Mouse (Mus musculus): ENCODE data around the gene Slc12a1. TPM values are rescaled to one million over a fixed set of nuclear protein-coding genes. Genes with fewer than 3 reads are reported as not detected.

Gene Slc12a1
- total RNA-seq, 1 experiment from 2014 or later, result under 0.01 TPM

DNA sequence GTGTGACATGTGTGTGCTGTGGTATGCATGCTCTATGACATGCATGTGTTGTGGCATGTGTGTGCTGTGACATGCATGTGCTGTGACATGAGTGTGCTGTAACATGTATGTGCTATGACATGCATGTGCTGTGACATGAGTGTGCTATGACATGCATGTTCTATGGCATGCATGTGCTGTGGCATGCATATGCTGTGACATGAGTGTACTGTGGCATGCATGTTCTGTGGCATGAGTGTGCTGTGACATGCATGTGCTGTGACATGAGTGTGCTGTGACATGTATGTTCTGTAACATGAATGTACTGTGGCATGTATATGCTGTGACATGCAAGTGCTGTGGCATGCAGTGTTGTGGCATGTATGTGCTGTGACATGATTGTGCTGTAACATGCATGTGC lies 40.6 kb downstream of the Slc12a1 start:
- ATAC-seq (replicated peaks; ENCODE audit: low read depth, poor library complexity, severe bottlenecking), result no peak

DNA sequence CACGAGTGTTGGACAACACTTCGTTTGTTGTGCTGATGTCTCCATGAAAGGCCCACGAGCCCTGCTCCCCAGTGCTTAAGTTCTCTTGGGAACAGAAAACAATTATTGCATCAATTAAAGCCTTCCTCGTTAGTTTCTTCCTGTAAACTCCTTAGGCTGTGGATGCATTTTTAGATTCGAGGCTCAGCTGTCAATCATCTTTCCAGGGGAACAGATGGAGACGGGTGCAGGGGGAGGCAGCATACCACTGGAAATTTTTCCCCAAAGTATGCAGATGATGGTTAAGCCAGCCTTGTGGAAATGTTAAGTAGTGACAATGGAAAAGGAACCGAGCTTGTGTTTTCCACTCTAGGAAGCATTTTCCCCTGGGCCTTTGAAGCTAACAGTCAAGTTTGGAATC lies 44.5 kb downstream of the Slc12a1 start:
- ATAC-seq (replicated peaks; ENCODE audit: low read depth, poor library complexity, severe bottlenecking), result no peak

GRCm38 (mm10) chr2:125208894-125209596 lies 56.7 kb downstream of the Slc12a1 start:
- ATAC-seq (replicated peaks; ENCODE audit: low read depth, poor library complexity, severe bottlenecking), result no peak

- ATAC-seq (replicated peaks; ENCODE audit: low read depth, poor library complexity, severe bottlenecking), result no peak
Measured at GRCm38 (mm10) chr2:125211831-125212510, 59.7 kb downstream of the Slc12a1 start.

DNA sequence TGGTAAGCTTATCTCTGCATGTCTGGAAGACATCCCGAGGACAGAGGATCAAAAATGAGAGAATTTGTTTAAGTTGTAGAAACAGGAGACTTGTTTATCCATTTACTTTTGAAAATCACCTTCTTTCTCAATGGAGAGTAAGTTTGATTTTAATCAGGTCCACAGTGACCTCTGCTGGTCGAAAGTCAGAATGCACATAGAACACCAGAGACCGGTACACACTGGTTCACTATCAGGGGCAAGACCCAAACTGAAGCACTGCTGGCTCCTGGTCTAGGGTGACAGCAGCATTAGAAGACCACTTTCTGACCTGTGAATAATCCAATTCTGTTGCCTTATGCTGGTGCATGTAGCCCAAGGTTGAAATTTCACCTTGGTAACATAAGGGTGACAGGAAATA lies 62.3 kb downstream of the Slc12a1 start:
- peak; percentile 90 for ATAC-seq (replicated peaks; ENCODE audit: low read depth, poor library complexity, severe bottlenecking)

- no peak for ATAC-seq (replicated peaks; ENCODE audit: low read depth, poor library complexity, severe bottlenecking)
Measured at GRCm38 (mm10) chr2:125217286-125217685, 65.0 kb downstream of the Slc12a1 start.

DNA sequence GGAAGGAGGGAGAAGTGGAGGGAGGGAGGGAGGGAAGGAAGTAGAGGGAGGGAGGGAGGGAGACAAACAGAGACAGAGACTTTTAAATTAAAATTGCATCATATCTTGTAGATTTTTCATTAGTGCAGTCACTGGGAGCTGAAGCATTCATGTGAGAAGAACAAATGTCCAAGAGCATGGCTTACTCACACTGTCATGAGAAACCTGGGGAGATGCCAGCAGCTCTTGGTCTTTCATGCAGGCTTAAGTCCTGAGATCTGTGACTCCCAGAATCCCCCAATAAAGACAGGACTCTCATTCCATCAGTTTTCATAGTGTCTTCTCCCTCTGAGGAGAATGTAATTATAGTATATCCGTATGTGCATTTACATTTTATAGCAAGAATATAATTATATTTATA lies 66.3 kb downstream of the Slc12a1 start:
- no peak for ATAC-seq (replicated peaks; ENCODE audit: low read depth, poor library complexity, severe bottlenecking)

DNA sequence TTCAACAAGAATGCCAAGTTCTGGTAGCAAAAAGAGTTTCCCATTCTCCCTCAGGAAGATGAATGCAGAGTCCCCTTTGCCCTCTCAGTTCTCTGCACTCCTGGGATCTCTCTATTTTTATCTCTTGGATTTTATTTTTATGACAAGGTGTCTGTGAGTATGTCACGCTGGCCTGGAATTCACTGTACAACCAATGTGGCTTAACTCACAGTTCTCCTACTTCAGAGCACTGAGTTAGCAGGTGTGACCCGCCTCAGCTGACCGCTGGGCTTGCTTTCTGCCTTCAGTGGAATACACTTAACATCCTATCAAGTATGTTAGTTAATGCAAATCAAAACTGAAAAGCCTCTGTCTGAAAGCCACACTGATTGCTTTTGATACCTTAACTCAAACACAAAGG lies 67.0 kb downstream of the Slc12a1 start:
- ATAC-seq (replicated peaks; ENCODE audit: low read depth, poor library complexity, severe bottlenecking), result no peak

DNA sequence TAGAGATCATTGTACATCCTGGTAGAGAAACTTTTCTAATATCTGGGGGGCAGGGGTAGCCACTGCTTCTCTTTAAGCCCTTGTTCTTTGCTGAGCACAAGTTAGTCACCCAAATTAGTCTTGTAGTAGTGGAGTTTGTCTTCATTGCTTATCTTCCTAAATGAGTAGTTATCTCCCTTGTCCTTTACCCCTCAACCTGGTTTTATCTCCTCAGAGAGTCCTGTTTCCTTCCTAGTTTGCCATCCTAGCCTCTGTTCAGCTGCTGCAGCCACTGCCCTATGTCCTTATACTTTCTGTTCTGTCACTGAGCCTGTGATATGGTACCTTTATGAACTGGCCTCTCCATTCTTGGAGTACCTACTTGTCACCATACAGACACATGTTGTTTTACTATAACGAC lies 69.4 kb downstream of the Slc12a1 start:
- no peak for ATAC-seq (replicated peaks; ENCODE audit: low read depth, poor library complexity, severe bottlenecking)

DNA sequence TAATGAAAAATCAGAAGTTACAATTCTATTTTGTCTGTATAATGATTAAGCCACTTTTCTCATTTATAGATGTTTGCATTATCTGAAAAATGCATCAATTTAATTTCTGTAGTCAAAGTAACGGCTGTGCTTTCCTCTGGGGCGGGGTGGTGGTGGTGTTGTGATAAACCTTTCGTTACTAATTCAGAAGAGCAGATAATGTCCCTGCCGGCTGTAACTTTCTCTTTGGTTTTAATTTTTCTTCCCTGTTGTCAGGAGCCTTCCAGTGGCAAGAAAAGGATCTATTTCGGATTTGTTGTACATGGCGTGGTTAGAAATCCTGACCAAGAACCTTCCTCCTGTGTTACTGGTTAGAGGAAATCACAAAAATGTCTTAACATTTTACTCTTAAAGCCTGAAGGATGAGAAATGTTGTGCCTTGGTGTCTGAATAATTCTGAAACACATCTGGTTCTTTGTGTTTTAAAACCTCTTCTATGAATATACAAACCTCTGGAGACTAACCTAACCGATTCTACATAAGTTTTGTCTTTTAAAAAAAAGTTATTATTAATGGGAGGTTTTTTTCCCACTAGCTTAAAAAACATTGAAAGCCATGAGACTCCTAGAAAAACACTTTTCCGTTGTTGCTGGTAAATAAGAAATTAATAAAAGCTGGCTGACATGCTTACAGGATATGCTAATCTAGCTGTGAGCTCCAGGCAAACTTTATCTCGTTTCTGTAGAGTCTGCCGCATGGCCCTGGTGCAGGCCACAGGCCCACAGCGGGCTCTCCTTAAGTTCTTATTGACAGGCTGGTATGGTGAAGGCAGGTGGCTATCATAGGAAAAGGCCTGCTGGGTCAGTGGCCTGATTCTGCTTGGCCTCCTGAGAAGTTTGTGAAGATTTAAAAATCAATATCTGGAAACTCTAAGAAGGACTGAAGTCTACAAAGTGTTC lies 76.4 kb downstream of the Slc12a1 start:
- no peak; the same call in 1 of the 2 replicates for ATAC-seq (replicated peaks; ENCODE audit: low read depth, poor library complexity, severe bottlenecking)

DNA sequence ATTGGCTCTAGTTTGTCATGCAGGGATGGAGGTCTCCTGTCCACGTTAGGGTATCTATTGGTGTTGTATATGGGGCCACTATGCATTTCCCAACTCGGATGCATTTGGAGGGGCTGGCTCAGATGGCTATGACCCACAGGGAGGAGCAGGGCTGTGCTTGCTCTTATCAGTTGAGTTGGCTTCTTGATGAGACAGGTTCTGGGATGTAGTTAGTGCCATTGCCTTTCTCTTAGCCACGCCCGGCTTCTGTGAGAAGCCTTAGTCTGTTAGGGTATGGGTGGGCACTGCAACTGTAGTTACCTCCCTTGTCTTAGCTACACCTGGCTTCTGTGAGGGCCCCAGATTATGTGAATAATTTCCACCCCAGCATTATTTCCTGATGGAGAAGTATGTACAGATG lies 79.9 kb downstream of the Slc12a1 start:
- ATAC-seq (replicated peaks; ENCODE audit: low read depth, poor library complexity, severe bottlenecking), result no peak

DNA sequence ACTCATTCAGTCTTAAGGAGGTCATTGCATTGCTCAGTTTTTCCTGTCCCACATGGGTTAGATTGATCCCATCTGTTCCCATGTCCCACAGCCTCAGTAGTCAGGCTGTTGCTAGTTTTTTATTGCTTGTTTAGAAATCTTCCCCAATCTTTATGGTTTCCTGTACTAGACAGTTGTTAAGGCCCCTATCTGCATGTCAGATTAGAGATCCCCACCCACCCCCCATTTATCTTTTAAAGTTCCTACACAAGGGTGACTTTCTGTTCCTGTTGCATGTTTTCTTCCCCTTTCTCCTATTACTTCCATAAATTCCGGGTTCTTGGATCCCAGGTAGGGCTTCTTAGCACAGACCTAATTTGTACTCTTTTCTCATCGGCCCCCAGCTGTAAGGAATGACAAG lies 81.2 kb downstream of the Slc12a1 start:
- ATAC-seq (replicated peaks; ENCODE audit: low read depth, poor library complexity, severe bottlenecking), result no peak

GRCm38 (mm10) chr2:125234049-125234448 lies 81.7 kb downstream of the Slc12a1 start:
- no peak for ATAC-seq (replicated peaks; ENCODE audit: low read depth, poor library complexity, severe bottlenecking)

GRCm38 (mm10) chr2:125245545-125246285 lies 93.4 kb downstream of the Slc12a1 start:
- ATAC-seq (replicated peaks; ENCODE audit: low read depth, poor library complexity, severe bottlenecking), result no peak

DNA sequence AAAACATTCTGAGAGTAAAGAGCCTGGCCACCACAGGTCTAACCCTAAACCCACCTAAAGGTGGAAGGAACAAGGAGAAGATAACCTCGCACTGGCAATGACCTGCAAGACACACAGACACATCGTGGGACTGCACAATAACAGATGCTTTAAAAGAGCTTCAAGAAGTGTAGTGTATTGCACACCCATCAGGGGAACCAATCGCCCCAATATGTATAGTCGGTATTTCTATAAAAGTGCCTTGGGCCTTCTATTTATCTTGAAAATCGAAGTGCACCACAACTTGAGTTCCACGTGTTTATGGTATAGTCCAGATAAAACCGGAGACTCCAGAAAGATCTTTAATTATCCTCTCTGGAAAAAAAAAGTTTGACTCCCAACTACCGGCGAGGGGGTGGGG lies 94.4 kb downstream of the Slc12a1 start:
- no peak for ATAC-seq (replicated peaks; ENCODE audit: low read depth, poor library complexity, severe bottlenecking)

GRCm38 (mm10) chr2:125247108-125247961 lies 95.0 kb downstream of the Slc12a1 start, which contains the start of gene Dut:
TSS of gene Dut (plus strand) at chr2:125247190.
- peak; percentile 91 for ATAC-seq (replicated peaks; ENCODE audit: low read depth, poor library complexity, severe bottlenecking)

GRCm38 (mm10) chr2:125247962-125248235 lies 95.6 kb downstream of the Slc12a1 start:
- no peak for ATAC-seq (replicated peaks; ENCODE audit: low read depth, poor library complexity, severe bottlenecking)

DNA sequence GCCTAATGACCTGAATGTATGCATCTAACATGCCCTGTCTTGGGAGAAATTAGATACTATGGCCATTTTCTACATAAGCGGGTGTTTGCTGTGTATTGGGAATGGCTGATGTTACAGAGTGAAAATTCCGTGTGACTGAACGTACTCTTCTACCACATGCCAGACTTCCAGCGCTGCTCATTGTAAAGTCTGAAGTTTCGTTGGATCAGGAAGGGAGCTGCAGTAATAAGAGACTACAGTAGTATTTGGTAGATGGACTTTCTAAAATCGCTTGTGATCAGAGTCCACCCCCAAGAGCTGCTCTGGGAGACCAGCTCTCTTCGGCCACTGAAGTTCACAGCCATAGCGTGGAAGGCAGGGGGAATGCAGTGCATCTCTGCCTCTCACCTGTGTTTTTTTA lies 96.0 kb downstream of the Slc12a1 start:
- ATAC-seq (replicated peaks; ENCODE audit: low read depth, poor library complexity, severe bottlenecking), result no peak

DNA sequence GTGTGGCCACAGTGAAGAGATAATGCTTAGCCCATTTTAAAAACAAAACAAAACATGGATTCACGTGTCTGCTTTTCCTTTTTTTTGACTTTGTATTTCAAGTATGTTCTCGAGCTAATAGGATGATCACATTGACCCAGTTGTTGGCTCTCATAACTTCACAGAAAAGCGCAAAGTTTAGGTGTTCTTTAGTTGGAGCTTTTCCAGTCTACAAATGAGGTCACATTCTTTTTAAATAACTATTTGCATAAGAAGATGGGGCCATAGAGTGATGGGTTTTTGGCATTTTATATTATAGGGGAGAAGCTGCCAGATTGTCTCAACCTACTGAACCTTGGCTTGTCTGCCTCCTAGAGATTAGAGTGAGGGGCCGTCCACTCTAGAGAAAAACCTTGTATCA lies 97.0 kb downstream of the Slc12a1 start:
- ATAC-seq (replicated peaks; ENCODE audit: low read depth, poor library complexity, severe bottlenecking), result no peak

Data from common myeloid progenitor, adult 5-6 weeks (primary cell).